Mouse (Mus musculus) thymus, adult 2 months (tissue): ENCODE data around the gene Psmd13.

Experiments used
- CTCF ChIP-seq: fragments of 200-500 bp; IDR thresholded peaks from 2 replicates; pipeline ENCODE4 v1.5.1; 2012; ENCODE audit warnings: mild to moderate bottlenecking, control low read depth, low read length, moderate library complexity, borderline replicate concordance; ENCODE audit not compliant: control insufficient read depth, poor library complexity, insufficient read depth; ENCODE audit errors: extremely low read depth
- POLR2A ChIP-seq: fragments of 200-500 bp; IDR thresholded peaks from 2 replicates; pipeline ENCODE4 v1.6.1; 2012; ENCODE audit warnings: mild to moderate bottlenecking, low read length, control low read depth, moderate library complexity; ENCODE audit not compliant: control insufficient read depth, poor library complexity, insufficient read depth; ENCODE audit errors: extremely low read depth

DNA sequence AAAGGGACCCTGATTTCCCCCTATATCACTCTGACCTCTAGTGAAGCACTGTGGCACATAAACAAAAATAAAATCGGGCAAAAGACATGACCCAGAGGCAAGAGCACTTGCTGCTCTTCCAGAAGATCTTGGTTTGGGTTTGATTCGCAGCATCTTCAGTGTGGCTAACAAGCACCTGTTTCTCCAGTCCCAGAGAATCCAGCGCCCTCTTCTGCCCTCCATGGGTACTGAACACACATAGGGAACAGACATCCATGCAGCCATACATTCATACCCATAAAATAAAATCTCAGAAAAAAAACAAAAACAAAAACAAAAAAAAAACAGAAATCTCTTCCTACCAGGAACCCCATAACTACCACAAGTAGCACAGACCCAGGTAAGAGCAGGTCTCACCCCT lies 56.7 kb downstream of the Psmd13 start:
- no peak for TF ChIP-seq CTCF
- no peak for TF ChIP-seq POLR2A
